Mouse (Mus musculus) limb, embryonic 15.5 days (tissue): ENCODE results near the gene Ciao2a. TPM values are rescaled to one million over a fixed set of nuclear protein-coding genes. Genes with fewer than 3 reads are reported as not detected.
A peak's percentile ranks its signal among the peaks of the same experiment; 100 is the strongest.

ENCODE experiments used
- ATAC-seq: fragments of 200-750 bp; cut with Nextera tagmentation; 2 replicates; pipeline ENCODE4 v1.8.0; 2017; ENCODE audit warnings: low read depth, moderate TSS enrichment; ENCODE audit not compliant: insufficient number of reproducible peaks, low FRiP score, low TSS enrichment
- H3K27ac ChIP-seq: fragments of 300-500 bp; sonication (generic); 2 replicates; pipeline ENCODE4 v1.5.1; 2015; ENCODE audit warnings: moderate library complexity, mild to moderate bottlenecking, inconsistent platforms
- H3K27me3 ChIP-seq: fragments of 300-500 bp; sonication (generic); 2 replicates; pipeline ENCODE4 v1.6.1; 2015; ENCODE audit warnings: inconsistent platforms
- H3K36me3 ChIP-seq: fragments of 300-500 bp; sonication (generic); 2 replicates; pipeline ENCODE4 v1.6.1; 2015; ENCODE audit warnings: inconsistent platforms
- H3K4me1 ChIP-seq: fragments of 300-500 bp; sonication (generic); 2 replicates; pipeline ENCODE4 v1.6.1; 2015; ENCODE audit warnings: inconsistent platforms
- H3K4me2 ChIP-seq: fragments of 300-500 bp; sonication (generic); 2 replicates; pipeline ENCODE4 v1.6.1; 2015; ENCODE audit warnings: mild to moderate bottlenecking, inconsistent platforms
- H3K4me3 ChIP-seq: fragments of 300-500 bp; sonication (generic); 2 replicates; pipeline ENCODE4 v1.5.1; 2015; ENCODE audit warnings: mild to moderate bottlenecking, inconsistent platforms
- H3K9ac ChIP-seq: fragments of 300-500 bp; sonication (generic); 2 replicates; pipeline ENCODE4 v1.6.1; 2015; ENCODE audit warnings: inconsistent platforms
- H3K9me3 ChIP-seq: fragments of 300-500 bp; sonication (generic); 2 replicates; pipeline ENCODE4 v1.6.1; 2016; ENCODE audit warnings: inconsistent platforms
- WGBS: fragments of 180-500 bp; shearing (Covaris S2); methylation state at CpG from one replicate; pipeline ENCODE4 v1.1.7; 2015; 5-methylcytosine and 5-hydroxymethylcytosine counted together
- polyA plus RNA-seq: library from polyadenylated mRNA; unstranded; fragments of >200 nt; fragmentation: Nextera tagmentation; extraction: Ambion mirVana; gene quantifications from 2 replicates; pipeline ENCODE4 v1.2.1, GENCODE M21; 2015

Ciao2a gene
- polyA plus RNA-seq, 1 experiment from 2014 or later, result 134 TPM

DNA sequence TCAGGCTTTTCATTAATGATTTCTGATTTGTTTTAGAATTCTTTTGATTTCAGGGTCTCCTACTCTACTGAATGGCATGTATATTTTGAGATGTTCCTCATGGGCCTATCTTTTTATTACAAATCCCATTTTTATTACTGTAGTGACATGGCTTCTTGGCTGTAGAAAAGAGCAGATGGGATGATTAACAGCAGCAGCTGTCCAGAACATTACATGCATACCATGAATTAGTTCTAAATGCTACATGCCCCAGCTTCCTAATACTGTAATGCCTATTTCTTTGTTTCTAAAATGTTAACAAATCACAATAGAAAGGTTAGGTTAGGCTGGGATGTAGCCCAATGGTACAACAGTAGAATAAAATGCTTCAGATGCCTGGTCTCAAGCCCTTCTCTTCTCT is 5.0 kb upstream of the Ciao2a start:
- Histone ChIP-seq H3K36me3 (no peaks in the 10 kb centered on the region; the same call in 1 of the 2 replicates), H3K27ac (no peak overlapping the region), H3K27me3 (no peaks in the 10 kb centered on the region), H3K4me1 (peaks cover 19% of the 10 kb centered on the region), H3K9me3 (no peaks in the 10 kb centered on the region), H3K9ac (no peak overlapping the region), H3K4me2 (no peak overlapping the region), H3K4me3 (no peak overlapping the region)
- ATAC-seq, result no peak

DNA sequence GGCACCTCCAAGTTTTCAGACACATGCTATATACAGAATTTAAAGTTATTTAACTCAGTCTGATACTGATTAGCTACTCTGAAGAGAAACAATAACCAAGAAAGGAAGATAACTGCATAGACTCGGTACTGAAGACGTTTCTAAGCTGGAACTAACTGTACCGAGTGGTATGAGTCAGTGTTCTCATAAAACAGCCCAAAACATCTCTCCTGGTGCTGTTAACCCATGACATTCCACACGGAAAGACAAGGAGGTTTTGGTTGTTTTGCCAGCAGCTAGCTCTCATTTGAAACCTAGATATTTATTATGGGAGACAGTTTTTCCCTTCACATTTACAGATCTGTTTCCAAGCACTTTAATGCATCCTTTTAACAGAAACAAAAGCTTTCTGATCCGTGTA is 2.8 kb upstream of the Ciao2a start:
- H3K27me3 ChIP-seq, result no peaks in the 10 kb centered on the region
- no peak for ATAC-seq
- H3K4me3 ChIP-seq, result peak overlapping the region; percentile 77
- H3K9ac ChIP-seq, result no peak overlapping the region
- peaks cover 27% of the 10 kb centered on the region for H3K4me1 ChIP-seq
- H3K36me3 ChIP-seq, result no peaks in the 10 kb centered on the region
- H3K4me2 ChIP-seq, result peak overlapping the region; percentile 66
- H3K27ac ChIP-seq, result no peak overlapping the region
- WGBS, result 1% methylated on average over 5 of the region's 5 CpGs
- H3K9me3 ChIP-seq, result no peaks in the 10 kb centered on the region

DNA sequence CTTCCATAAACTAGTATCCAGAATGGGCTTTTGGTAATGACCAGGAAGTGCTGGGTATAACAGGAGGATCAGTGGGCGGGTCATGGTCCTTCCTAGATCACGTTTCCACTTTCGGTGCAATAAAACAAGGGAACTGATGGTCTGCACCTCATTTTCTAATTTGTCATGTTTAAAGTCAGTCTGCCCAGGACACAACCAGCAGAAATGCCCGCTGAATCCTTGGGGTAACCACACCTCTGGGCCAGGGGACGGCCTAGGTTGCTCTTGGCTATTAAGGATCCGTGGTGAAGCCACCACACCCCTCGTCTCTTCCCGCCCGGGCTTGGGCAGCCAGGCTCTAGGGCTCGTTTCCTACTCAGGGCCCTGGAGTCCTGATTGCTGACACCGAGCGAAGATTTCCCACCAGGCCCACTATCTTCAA is 2.3 kb upstream of the Ciao2a start:
- peak overlapping the region; percentile 77 for H3K9ac ChIP-seq
- H3K27ac ChIP-seq, result peak overlapping the region; percentile 90
- no peaks in the 10 kb centered on the region for H3K9me3 ChIP-seq
- no peaks in the 10 kb centered on the region for H3K27me3 ChIP-seq
- peak overlapping the region; percentile 66 for H3K4me2 ChIP-seq
- peaks cover 27% of the 10 kb centered on the region for H3K4me1 ChIP-seq
- WGBS, result under 1% methylated on average over 12 of the region's 12 CpGs
- H3K4me3 ChIP-seq, result peak overlapping the region; percentile 77
- no peak; the same call in 1 of the 2 replicates for ATAC-seq
- no peaks in the 10 kb centered on the region for H3K36me3 ChIP-seq

DNA sequence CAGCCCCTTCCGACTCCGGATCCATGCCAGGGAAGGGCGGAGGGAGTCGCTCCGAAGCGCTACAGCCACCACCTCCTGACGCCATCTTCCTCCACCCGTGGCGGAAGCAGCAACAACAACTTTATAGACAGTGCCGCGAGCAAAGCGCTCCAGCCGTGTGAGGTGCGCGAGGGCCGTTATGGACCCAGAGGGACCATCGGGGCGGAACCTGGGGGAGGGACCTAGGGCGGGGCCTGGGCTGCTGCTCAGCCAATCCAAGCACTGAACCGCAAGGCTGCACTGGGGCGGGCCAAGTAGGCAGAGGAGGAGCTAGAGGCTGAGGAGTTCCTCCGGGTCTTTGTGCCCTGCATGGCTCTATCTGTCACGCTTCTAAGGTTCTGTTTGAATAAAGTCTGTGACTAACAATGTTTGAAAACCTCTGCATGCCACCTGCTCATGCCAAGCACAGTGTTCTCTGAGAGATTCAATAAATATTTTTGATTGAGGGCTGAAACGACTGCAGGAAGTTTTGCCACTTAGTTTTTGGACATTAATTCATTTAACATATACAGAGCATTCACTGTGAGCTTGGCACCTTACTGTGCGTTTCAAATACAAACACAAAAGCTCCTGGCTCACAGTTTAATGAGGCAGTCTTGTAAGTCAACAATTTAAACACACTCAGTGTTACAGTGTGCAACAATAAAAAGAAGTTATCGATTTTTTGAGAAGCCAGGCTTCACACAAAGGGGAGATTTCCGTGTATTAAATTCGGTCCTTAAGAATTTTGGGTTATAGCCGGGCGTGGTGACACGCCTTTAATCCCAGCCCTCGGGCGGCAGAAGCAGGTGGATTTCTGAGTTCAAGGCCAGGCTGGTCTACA is 1.5 kb upstream of the Ciao2a start:
- no peaks in the 10 kb centered on the region for H3K9me3 ChIP-seq
- 17% methylated on average over 33 of the region's 33 CpGs for WGBS

DNA sequence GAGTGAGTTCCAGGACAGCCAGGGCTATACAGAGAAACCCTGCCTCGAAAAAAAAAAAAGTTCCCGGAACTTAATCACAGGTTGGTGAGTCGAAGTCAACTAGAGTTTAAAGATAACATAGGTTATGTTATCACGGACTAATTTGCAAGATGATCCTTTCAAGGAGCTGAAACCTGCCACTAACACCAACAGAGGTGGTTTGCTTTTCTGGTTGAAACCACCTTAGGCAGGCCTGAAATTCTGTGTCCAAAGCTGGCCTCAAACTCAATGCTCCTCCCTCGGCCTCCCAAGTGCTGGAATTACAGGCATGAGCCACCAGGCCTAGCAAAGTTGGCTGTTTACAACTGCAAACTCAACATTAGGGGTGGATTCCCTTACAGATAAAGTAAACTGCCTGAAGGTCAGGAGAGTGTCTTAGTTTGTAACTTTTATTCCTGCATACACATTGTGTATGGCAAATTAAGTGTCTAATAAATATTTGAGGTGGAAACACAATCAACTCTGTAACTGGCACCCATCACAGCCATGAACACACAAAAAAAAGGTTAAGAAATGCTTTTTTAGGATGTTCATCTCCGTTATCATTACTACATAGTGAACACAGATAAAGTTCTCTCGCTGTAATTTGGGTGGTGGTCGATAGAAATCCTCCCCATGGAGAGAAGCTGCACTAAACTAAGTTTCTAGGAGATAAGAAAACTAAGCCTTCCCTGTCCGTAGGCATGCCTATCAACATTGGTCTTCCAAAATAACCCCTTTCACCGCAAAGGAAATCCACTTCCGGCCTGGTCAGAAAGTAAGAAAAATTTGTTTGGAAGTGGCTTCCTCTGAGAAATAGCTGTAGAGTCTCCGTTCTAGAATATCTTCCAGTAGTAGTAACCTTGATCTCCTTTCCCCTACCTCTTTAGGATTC is 612 bp upstream of the Ciao2a start:
- peaks cover 27% of the 10 kb centered on the region for H3K4me1 ChIP-seq
- H3K4me3 ChIP-seq, result peak overlapping the region; percentile 77
- H3K27me3 ChIP-seq, result no peaks in the 10 kb centered on the region
- no peak for ATAC-seq
- peak overlapping the region; percentile 85 for H3K27ac ChIP-seq
- WGBS, result 55% methylated on average over 12 of the region's 12 CpGs
- H3K36me3 ChIP-seq, result peaks cover 5% of the 10 kb centered on the region; the same call in 1 of the 2 replicates
- no peaks in the 10 kb centered on the region for H3K9me3 ChIP-seq
- 0 out of 2 replicates have a peak overlapping the region, but pooled peaks have one; percentile 72 for H3K9ac ChIP-seq
- H3K4me2 ChIP-seq, result peak overlapping the region; percentile 66

More for the DNA sequence above, 1.5 kb upstream of the Ciao2a start:
- Histone ChIP-seq H3K9ac (peak overlapping the region; percentile 77), H3K4me2 (peak overlapping the region; percentile 66), H3K36me3 (no peaks in the 10 kb centered on the region), H3K4me1 (peaks cover 27% of the 10 kb centered on the region), H3K27me3 (no peaks in the 10 kb centered on the region), H3K27ac (peak overlapping the region; percentile 90), H3K4me3 (peak overlapping the region; percentile 77)
- ATAC-seq, result peak; percentile 97

DNA sequence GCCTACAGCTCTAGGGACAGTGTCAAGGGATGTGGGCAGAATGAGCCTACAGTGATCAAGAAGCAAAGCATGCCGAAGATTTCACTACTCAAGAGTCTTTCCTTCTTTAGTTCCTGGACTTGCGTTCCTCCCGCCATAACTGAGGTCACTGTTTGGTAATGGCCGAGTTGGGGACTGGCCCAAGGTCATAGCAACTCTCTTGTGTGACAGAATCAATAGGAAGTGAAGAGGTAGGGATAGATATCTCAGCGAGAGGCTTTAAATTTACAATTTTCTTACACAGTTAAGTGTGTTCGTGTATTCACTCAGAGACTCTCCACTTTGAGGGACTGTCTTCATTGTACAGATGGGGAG is 759 bp downstream of the Ciao2a start:
- H3K27ac ChIP-seq, result peak overlapping the region; percentile 85
- ATAC-seq, result no peak
- peaks cover 27% of the 10 kb centered on the region for H3K4me1 ChIP-seq
- 37% methylated on average over 6 of the region's 6 CpGs for WGBS
- H3K4me2 ChIP-seq, result peak overlapping the region; percentile 64
- H3K9me3 ChIP-seq, result no peaks in the 10 kb centered on the region
- peaks cover 10% of the 10 kb centered on the region; the same call in 1 of the 2 replicates for H3K36me3 ChIP-seq
- H3K27me3 ChIP-seq, result no peaks in the 10 kb centered on the region
- peak overlapping the region; percentile 69 for H3K4me3 ChIP-seq
- H3K9ac ChIP-seq, result peak overlapping the region; percentile 72

DNA sequence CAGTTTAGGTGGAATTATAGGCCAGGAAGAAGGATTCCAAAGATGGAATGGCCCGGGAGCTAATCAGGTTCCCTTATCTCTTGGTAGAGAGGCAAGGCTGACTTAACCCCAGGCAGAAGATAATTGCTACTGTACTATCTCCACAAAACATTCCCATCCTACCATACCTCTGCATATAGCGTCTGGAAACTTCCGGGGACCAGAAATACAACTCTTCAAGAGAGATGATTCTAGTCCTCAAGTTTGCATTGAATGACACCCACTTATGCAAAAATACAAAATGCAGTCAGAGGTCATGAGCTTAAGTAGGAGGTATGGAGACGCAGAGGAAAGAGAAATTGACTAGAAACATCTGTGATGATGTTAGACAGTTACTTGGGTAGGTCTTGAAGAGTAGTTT is 1.5 kb downstream of the Ciao2a start:
- Histone ChIP-seq H3K36me3 (peaks cover 17% of the 10 kb centered on the region), H3K27ac (no peak overlapping the region), H3K4me3 (peak overlapping the region; percentile 69; the same call in 1 of the 2 replicates), H3K4me1 (peaks cover 27% of the 10 kb centered on the region), H3K9ac (no peak overlapping the region), H3K27me3 (no peaks in the 10 kb centered on the region), H3K9me3 (no peaks in the 10 kb centered on the region), H3K4me2 (peak overlapping the region; percentile 64; the same call in 1 of the 2 replicates)
- WGBS, result 87% methylated on average over 4 of the region's 4 CpGs
- ATAC-seq, result no peak

DNA sequence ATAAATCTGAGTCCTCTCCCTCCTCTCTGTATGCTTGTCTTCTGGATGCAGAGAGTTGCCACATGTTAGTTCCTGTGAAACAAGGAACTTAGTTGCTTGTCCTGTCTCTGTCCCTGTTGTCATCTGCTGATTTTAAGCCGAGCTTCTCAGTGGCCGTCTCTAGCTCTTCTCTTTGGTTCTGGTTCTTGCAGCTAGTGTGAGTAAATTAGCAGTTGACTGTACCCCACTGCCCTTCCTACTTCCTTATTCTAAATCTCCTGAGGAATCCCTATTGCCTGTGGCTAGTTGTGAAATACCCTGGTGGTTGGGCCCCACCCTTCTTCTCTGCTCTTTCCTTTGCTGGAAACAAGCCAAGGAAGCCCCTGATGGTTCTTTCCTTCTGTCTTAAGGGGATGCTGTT is 5.1 kb downstream of the Ciao2a start:
- Histone ChIP-seq H3K27me3 (no peaks in the 10 kb centered on the region), H3K27ac (no peak overlapping the region), H3K4me2 (no peak overlapping the region), H3K4me3 (no peak overlapping the region), H3K9ac (no peak overlapping the region), H3K4me1 (peaks cover 8% of the 10 kb centered on the region), H3K9me3 (no peaks in the 10 kb centered on the region), H3K36me3 (peaks cover 43% of the 10 kb centered on the region)
- ATAC-seq, result no peak
- 84% methylated on average over 2 of the region's 2 CpGs for WGBS

DNA sequence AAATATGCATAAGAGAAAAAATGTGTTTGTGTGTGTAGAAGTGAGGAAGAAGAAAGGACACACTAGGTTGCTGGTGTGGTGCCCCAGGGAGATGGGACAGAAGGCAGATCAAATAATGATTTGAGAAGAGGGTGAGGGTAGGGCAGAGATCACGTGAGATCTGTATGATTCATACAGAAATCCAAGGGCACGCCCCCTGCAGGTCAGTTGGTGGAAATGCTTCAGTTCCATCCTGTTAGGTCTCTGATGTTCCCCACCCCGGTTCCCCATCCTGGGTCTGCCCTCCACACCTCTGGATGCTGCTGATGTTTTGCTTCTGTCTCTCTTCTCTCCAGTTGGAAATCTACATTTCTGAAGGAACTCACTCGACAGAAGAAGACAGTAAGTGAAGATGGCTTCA is 9.6 kb downstream of the Ciao2a start:
- Histone ChIP-seq H3K27ac (no peak overlapping the region), H3K36me3 (peaks cover 75% of the 10 kb centered on the region), H3K9me3 (no peaks in the 10 kb centered on the region), H3K4me2 (no peak overlapping the region), H3K4me1 (no peaks in the 10 kb centered on the region), H3K9ac (no peak overlapping the region), H3K27me3 (no peaks in the 10 kb centered on the region), H3K4me3 (no peak overlapping the region)
- WGBS, result 57% methylated on average over 4 of the region's 4 CpGs
- no peak for ATAC-seq

DNA sequence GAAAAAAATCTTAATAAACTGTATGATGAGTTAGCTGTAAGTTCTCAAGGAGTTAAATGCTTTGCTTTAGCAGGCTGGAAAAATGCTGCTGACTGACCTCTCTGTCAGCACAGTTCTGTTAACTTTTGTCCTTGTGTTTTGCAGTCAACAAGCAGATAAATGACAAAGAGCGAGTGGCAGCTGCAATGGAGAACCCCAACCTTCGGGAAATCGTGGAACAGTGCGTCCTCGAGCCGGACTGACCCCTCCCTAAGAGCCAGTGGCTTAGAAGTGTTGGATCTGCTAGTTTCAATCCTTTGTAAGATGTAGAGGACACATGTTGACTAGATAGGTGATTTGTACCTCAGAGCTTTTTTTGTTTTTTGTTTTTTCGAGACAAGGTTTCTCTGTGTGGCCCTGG is 11.8 kb downstream of the Ciao2a start:
- 96% methylated on average over 7 of the region's 7 CpGs for WGBS
- ATAC-seq, result no peak
- Histone ChIP-seq H3K9ac (no peak overlapping the region), H3K27ac (no peak overlapping the region), H3K27me3 (no peaks in the 10 kb centered on the region), H3K36me3 (peaks cover 62% of the 10 kb centered on the region), H3K9me3 (no peaks in the 10 kb centered on the region), H3K4me1 (no peaks in the 10 kb centered on the region), H3K4me3 (no peak overlapping the region), H3K4me2 (no peak overlapping the region)

DNA sequence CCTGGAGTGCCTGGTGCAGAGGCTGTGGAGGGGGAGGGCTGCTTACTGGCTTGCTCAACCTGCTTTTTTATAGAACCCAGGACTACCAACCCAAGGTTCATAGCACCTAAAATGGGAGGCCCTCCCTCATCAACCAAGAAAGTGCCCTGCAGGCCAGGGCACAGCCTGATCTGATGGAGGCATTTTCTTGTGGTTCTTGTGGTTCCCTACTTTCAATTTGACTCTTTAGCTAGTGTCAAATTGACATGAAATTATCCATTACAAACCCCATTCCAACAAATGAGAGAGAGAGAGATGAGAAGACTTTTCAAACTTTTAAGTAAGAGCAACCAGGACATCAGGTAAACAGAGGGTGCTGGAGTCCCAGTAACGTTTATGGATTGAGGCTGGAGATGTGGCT is 15.9 kb downstream of the Ciao2a start:
- no peak for ATAC-seq
- Histone ChIP-seq H3K4me3 (no peak overlapping the region), H3K9me3 (no peaks in the 10 kb centered on the region), H3K27me3 (no peaks in the 10 kb centered on the region), H3K4me2 (no peak overlapping the region), H3K9ac (no peak overlapping the region), H3K4me1 (no peaks in the 10 kb centered on the region), H3K36me3 (peaks cover 30% of the 10 kb centered on the region), H3K27ac (no peak overlapping the region)
- 60% methylated on average over 1 of the region's 1 CpGs for WGBS

DNA sequence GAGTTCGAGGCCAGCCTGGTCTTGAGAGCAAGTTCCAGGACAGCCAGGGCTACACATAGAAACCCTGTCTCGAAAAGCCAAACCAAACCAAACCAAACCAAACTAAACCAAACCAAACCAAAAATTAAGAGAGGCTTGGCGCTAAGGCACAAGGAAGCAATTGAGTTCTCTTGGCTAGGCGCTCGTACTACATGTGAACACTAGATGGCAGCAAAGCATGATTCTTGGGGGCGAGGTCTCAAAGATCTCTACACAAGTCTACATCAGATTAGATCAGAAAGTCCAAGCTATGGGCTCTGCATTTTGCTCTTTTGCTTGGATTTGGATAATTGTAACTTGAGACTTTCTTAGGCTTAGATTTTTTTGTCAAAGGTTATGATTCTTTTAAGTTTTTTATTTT is 17.8 kb downstream of the Ciao2a start:
- Histone ChIP-seq H3K36me3 (peaks cover 14% of the 10 kb centered on the region), H3K4me1 (no peaks in the 10 kb centered on the region), H3K9me3 (no peaks in the 10 kb centered on the region), H3K27ac (no peak overlapping the region), H3K9ac (no peak overlapping the region), H3K27me3 (no peaks in the 10 kb centered on the region), H3K4me2 (no peak overlapping the region), H3K4me3 (no peak overlapping the region)
- 7% methylated on average over 6 of the region's 6 CpGs for WGBS
- ATAC-seq, result no peak
